Mouse (Mus musculus): Measurements from ENCODE around the gene Slc31a1.

DNA sequence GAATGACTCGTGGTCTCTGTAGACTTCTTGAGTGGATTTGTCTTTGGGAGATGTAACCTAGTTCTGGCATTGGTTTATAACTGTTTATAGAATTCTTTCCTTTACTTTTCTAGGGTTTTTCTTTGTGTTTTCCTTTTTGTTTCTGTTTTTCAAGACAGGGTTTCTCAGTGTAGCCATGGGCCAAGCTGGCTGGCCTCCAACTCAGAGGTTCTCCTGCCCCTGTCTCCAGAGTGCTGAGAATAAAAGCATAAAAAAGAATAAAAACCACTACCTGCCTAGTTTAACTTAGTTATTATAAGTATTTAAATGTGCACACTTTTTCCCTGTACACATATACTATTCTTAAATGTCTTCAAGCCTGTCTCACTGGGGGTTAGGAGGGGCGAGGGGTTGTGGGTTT is 49.8 kb downstream of the Slc31a1 start:
- TF ChIP-seq POLR2A (IDR thresholded peaks at IDR 0.05; ENCODE audit: extremely low read depth, insufficient read depth, low read length), result no peak
- no peak for TF ChIP-seq CTCF (IDR thresholded peaks at IDR 0.05; ENCODE audit: low read depth, low read length)
